Mouse (Mus musculus) skeletal muscle tissue, adult 2 months (tissue): ENCODE measurements around the gene Angel1.

Experiments
- DNase-seq: peaks from one replicate; pipeline ENCODE4 v3.0.0-alpha.2; 2012; ENCODE audit warnings: low read depth, low spot score

Gene Angel1

GRCm38 (mm10) chr12:86679546-86679930 is 46.7 kb downstream of the Angel1 start:
- DNase-seq: no peak

GRCm38 (mm10) chr12:86678591-86679545 is 47.4 kb downstream of the Angel1 start, which contains the start of gene Vash1:
TSS of gene Vash1 (plus strand) at chr12:86678700.
- peak; percentile 30 for DNase-seq

GRCm38 (mm10) chr12:86672507-86672906 is 53.8 kb downstream of the Angel1 start:
- DNase-seq: no peak

GRCm38 (mm10) chr12:86672105-86672504 is 54.2 kb downstream of the Angel1 start:
- DNase-seq: no peak

- no peak for DNase-seq
Observed at GRCm38 (mm10) chr12:86668404-86668803, 57.9 kb downstream of the Angel1 start.

GRCm38 (mm10) chr12:86665656-86666055 is 60.6 kb downstream of the Angel1 start:
- DNase-seq: no peak

- DNase-seq: no peak
Observed at GRCm38 (mm10) chr12:86660466-86660865, 65.8 kb downstream of the Angel1 start.

GRCm38 (mm10) chr12:86659447-86659968 is 66.8 kb downstream of the Angel1 start:
- no peak for DNase-seq

GRCm38 (mm10) chr12:86652570-86653041 is 73.7 kb downstream of the Angel1 start:
- peak; percentile 91 for DNase-seq

GRCm38 (mm10) chr12:86651301-86651860 is 74.9 kb downstream of the Angel1 start:
- no peak for DNase-seq
